Mouse (Mus musculus) 3134 (cell line): ENCODE measurements at regions not wholly inside any gene's neighbourhood (a gene's known extent, or its start where the extent isn't known, plus 50 kb on each side); places are given as distances from the start of the nearest gene placed in this dataset.

Experiments
- DNase-seq: peaks from one replicate; pipeline ENCODE4 v3.0.0-alpha.2; 2011; ENCODE audit warnings: low spot score; ENCODE audit not compliant: insufficient read length; ENCODE audit errors: extremely low read depth

- DNase-seq: no peak
These were observed 52.4 kb upstream of the Olfr291 start for GRCm38 (mm10) chr7:84800966-84801365.

- DNase-seq: no peak
These were observed 58.7 kb upstream of the Olfr291 start for GRCm38 (mm10) chr7:84794655-84795054.

- DNase-seq: peak; percentile 89
These were observed 74.0 kb upstream of the Olfr291 start for GRCm38 (mm10) chr7:84779276-84779825.

GRCm38 (mm10) chr7:84777696-84778095 lies 75.7 kb upstream of the Olfr291 start:
- no peak for DNase-seq

GRCm38 (mm10) chr7:84756261-84756660 lies 66.5 kb upstream of the Zfand6 start:
- no peak for DNase-seq

GRCm38 (mm10) chr7:84753361-84753760 lies 63.6 kb upstream of the Zfand6 start:
- no peak for DNase-seq

- DNase-seq: peak; percentile 44
These were observed 59.9 kb upstream of the Zfand6 start for GRCm38 (mm10) chr7:84749434-84750301.

GRCm38 (mm10) chr7:84747847-84748246 lies 58.1 kb upstream of the Zfand6 start:
- peak; percentile 60 for DNase-seq

- DNase-seq: no peak
These were observed 54.7 kb upstream of the Zfand6 start for GRCm38 (mm10) chr7:84744321-84745070.

- no peak for DNase-seq
These were observed 50.2 kb upstream of the Zfand6 start for GRCm38 (mm10) chr7:84739965-84740390.
